ENCODE assay signal across 8 mouse cellular contexts in the genomic region with DNA sequence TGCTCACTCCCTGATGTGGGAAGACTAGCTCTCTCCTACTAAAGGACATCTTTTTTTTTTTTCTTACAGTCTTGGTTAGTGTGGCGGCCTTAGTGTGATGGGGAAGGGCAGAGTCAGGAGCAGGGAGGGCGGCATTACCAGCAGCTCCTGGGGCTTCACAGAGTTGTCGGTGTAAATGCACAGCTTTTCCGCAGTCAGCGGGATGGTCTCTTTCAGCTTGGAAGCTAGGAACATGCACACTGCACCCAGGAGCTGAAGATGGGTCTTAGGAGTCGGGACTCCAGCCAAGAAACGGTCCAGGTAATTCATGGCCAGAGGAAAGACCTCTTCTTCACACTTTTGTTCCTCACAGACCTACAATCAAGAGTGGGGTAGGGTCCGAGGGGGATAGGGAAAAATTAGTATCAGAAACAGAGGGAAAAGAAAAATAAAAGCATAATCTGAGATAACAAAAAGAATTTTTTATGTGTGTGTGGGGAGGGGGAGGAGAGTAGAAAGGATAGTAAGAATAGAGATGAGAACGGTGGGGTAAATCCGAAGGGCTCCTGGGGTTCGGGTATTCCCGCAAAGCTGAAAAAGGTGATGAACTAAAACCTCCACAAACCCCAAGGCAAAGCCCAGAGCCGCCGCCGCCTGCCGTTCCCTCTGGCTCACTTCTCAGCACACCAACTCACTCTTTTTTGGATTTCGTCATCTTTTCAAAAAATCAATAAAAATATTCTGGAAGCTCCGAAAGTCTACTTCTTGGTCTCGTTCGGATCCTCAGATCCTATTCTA. TPM values are rescaled to one million over a fixed set of nuclear protein-coding genes. Genes with fewer than 3 reads are reported as not detected.
DNase-seq lines count a peak whose midpoint lies in the region; ATAC-seq and TF ChIP-seq lines count a peak whose summit lies in the region.

No protein-coding gene starts in this region.

- H3K27me3 ChIP-seq in megakaryocyte, embryonic 14.5 days (replicated peaks): no peaks in the 10 kb centered on the region
- H3K27me3 ChIP-seq in heart, postnatal 0 days (ENCODE audit: control insufficient read depth, insufficient read depth, low read length): no peaks in the 10 kb centered on the region
- peaks cover 60% of the 10 kb centered on the region for H3K27me3 ChIP-seq in liver, embryonic 13.5 days
- peaks cover 38% of the 10 kb centered on the region for H3K27me3 ChIP-seq in neural tube, embryonic 15.5 days (replicated peaks)

- H3K4me2 ChIP-seq in heart, postnatal 0 days (ENCODE audit: low read depth, low read length): peak overlapping the region; percentile 95
- H3K4me2 ChIP-seq in liver, embryonic 13.5 days: peak overlapping the region; percentile 86
- H3K4me2 ChIP-seq in neural tube, embryonic 15.5 days: peak overlapping the region; percentile 89

- no peak for TF ChIP-seq CTCF in heart, postnatal 0 days (IDR thresholded peaks at IDR 0.05; ENCODE audit: low read depth)

- WGBS in heart, postnatal 0 days: 14% methylated on average over 20 of the region's 20 CpGs
- 21% methylated on average over 20 of the region's 20 CpGs for WGBS in liver, embryonic 13.5 days (ENCODE audit: insufficient replicate concordance)
- 5% methylated on average over 20 of the region's 20 CpGs for WGBS in neural tube, embryonic 15.5 days

- H3K27ac ChIP-seq in brown adipose tissue, adult 24 weeks (replicated peaks; ENCODE audit: low read depth, low read length): no peak overlapping the region
- peak overlapping the region; percentile 89 for H3K27ac ChIP-seq in heart, postnatal 0 days (ENCODE audit: low read depth)
- no peak overlapping the region for H3K27ac ChIP-seq in liver, embryonic 13.5 days
- no peak overlapping the region for H3K27ac ChIP-seq in neural tube, embryonic 15.5 days (replicated peaks)

- no peak for ATAC-seq in megakaryocyte, adult 5-6 weeks (ENCODE audit: poor library complexity, severe bottlenecking)
- no peak for ATAC-seq in heart, postnatal 0 days (ENCODE audit: insufficient read depth, low read depth)
- no peak for ATAC-seq in liver, embryonic 13.5 days (ENCODE audit: low read depth)
- ATAC-seq in neural tube, embryonic 15.5 days (ENCODE audit: low FRiP score): no peak

- peaks cover 48% of the 10 kb centered on the region for H3K36me3 ChIP-seq in megakaryocyte, embryonic 14.5 days (replicated peaks; ENCODE audit: low read length)
- peaks cover 17% of the 10 kb centered on the region for H3K36me3 ChIP-seq in heart, postnatal 0 days (replicated peaks; ENCODE audit: control insufficient read depth, insufficient read depth, low read length)
- peaks cover 7% of the 10 kb centered on the region; the same call in 1 of the 2 replicates for H3K36me3 ChIP-seq in liver, embryonic 13.5 days
- H3K36me3 ChIP-seq in neural tube, embryonic 15.5 days: no peaks in the 10 kb centered on the region

- DNase-seq in heart, postnatal 0 days (ENCODE audit: low spot score): peak; percentile 41
- DNase-seq in liver, embryonic 13.5 days: no peak
- DNase-seq in cerebellum, adult 9-10 months: no peak
- no peak for DNase-seq in gastrocnemius, postnatal 14 days

- intact Hi-C loops in gastrocnemius, postnatal 14 days (cut with DNase I; ENCODE audit: low total_unique reads): loop anchor here (2.0 to 10.0 kb wide), 3 partner anchors 176 to 299 kb away; a partner anchor contains a TSS

- no peaks in the 10 kb centered on the region for H3K9me3 ChIP-seq in megakaryocyte, embryonic 14.5 days
- H3K9me3 ChIP-seq in heart, postnatal 0 days (replicated peaks; ENCODE audit: control insufficient read depth, low read length): no peaks in the 10 kb centered on the region
- no peaks in the 10 kb centered on the region for H3K9me3 ChIP-seq in liver, embryonic 13.5 days (replicated peaks)
- no peaks in the 10 kb centered on the region for H3K9me3 ChIP-seq in neural tube, embryonic 15.5 days (replicated peaks)

- H3K4me1 ChIP-seq in megakaryocyte, embryonic 14.5 days: peaks cover 86% of the 10 kb centered on the region
- H3K4me1 ChIP-seq in brown adipose tissue, adult 24 weeks (ENCODE audit: control insufficient read depth, insufficient read depth, insufficient read length, low read length): no peaks in the 10 kb centered on the region; the same call in none of the 2 replicates
- H3K4me1 ChIP-seq in heart, postnatal 0 days (ENCODE audit: control insufficient read depth, insufficient read depth): peaks cover 24% of the 10 kb centered on the region
- H3K4me1 ChIP-seq in liver, embryonic 13.5 days (replicated peaks): peaks cover 82% of the 10 kb centered on the region
- H3K4me1 ChIP-seq in neural tube, embryonic 15.5 days: peaks cover 58% of the 10 kb centered on the region

- H3K9ac ChIP-seq in heart, postnatal 0 days (replicated peaks; ENCODE audit: low read depth, low read length): peak overlapping the region; percentile 91
- H3K9ac ChIP-seq in liver, embryonic 13.5 days: peak overlapping the region; percentile 76
- peak overlapping the region; percentile 52; the same call in 1 of the 2 replicates for H3K9ac ChIP-seq in neural tube, embryonic 15.5 days (replicated peaks)

- no peak for TF ChIP-seq EP300 in heart, postnatal 0 days (IDR thresholded peaks at IDR 0.05; ENCODE audit: low read depth)

- peak overlapping the region; percentile 94 for H3K4me3 ChIP-seq in megakaryocyte, embryonic 14.5 days (replicated peaks)
- H3K4me3 ChIP-seq in brown adipose tissue, adult 24 weeks (ENCODE audit: insufficient read depth, low read depth, low read length): peak overlapping the region; percentile 94
- H3K4me3 ChIP-seq in heart, postnatal 0 days (ENCODE audit: low read depth, low read length): peak overlapping the region; percentile 77
- peak overlapping the region; percentile 67 for H3K4me3 ChIP-seq in liver, embryonic 13.5 days (replicated peaks)
- H3K4me3 ChIP-seq in neural tube, embryonic 15.5 days (replicated peaks): peak overlapping the region; percentile 48

RNA-seq across cellular contexts. Expression of a gene that starts 3.3 kb away (rescaled TPM):
- 143 and 319 TPM in 2 replicates for polyA plus RNA-seq in megakaryocyte, embryonic 14.5 days (2012; ENCODE audit: insufficient read depth, low replicate concordance)
- total RNA-seq in megakaryocyte, adult 5-6 weeks (2015): 7.9 and 19.1 TPM in 2 replicates
- 3.6 and 5.4 TPM in 2 replicates for total RNA-seq in megakaryocyte, adult 5-6 weeks (2017)
- 12.2 and 44.0 TPM in 2 replicates for polyA plus RNA-seq in brown adipose tissue, adult 24 weeks (2012; ENCODE audit: insufficient read depth, insufficient read length, missing spikeins)
- total RNA-seq in heart, postnatal 0 days (2014; rRNA removed; ENCODE audit: low replicate concordance): 31.1 and 34.5 TPM in 2 replicates
- 383 and 392 TPM in 2 replicates for polyA plus RNA-seq in heart, postnatal 0 days (2015; fragmentation: Nextera tagmentation; extraction: Ambion mirVana)
- polyA plus RNA-seq in liver, embryonic 13.5 days (2015; fragmentation: Nextera tagmentation; extraction: Ambion mirVana): 109 and 129 TPM in 2 replicates
- polyA plus RNA-seq in neural tube, embryonic 15.5 days (2015; fragmentation: Nextera tagmentation; extraction: Ambion mirVana): 155 and 302 TPM in 2 replicates
- total RNA-seq in gastrocnemius, postnatal 14 days (2021): 10 to 100 TPM; 17.6 to 31.6 TPM

RNA-seq across cellular contexts. Expression of a gene that starts 39.4 kb away (rescaled TPM):
- polyA plus RNA-seq in megakaryocyte, embryonic 14.5 days (2012; ENCODE audit: insufficient read depth, low replicate concordance): 0.50 TPM in 1 of 2 replicates, not detected in the other
- 4.0 and 4.7 TPM in 2 replicates for total RNA-seq in megakaryocyte, adult 5-6 weeks (2015)
- total RNA-seq in megakaryocyte, adult 5-6 weeks (2017): 4.7 and 5.0 TPM in 2 replicates
- 12.9 and 14.6 TPM in 2 replicates for polyA plus RNA-seq in brown adipose tissue, adult 24 weeks (2012; ENCODE audit: insufficient read depth, insufficient read length, missing spikeins)
- total RNA-seq in heart, postnatal 0 days (2014; rRNA removed; ENCODE audit: low replicate concordance): 9.0 and 21.1 TPM in 2 replicates
- polyA plus RNA-seq in heart, postnatal 0 days (2015; fragmentation: Nextera tagmentation; extraction: Ambion mirVana): 14.4 and 15.6 TPM in 2 replicates
- polyA plus RNA-seq in liver, embryonic 13.5 days (2015; fragmentation: Nextera tagmentation; extraction: Ambion mirVana): 1.0 and 1.4 TPM in 2 replicates
- polyA plus RNA-seq in neural tube, embryonic 15.5 days (2015; fragmentation: Nextera tagmentation; extraction: Ambion mirVana): 6.3 and 7.3 TPM in 2 replicates
- 10 to 100 TPM; 16.4 to 18.9 TPM for total RNA-seq in gastrocnemius, postnatal 14 days (2021)
